ENCODE assay signal across 10 mouse cellular contexts in the genomic region with DNA sequence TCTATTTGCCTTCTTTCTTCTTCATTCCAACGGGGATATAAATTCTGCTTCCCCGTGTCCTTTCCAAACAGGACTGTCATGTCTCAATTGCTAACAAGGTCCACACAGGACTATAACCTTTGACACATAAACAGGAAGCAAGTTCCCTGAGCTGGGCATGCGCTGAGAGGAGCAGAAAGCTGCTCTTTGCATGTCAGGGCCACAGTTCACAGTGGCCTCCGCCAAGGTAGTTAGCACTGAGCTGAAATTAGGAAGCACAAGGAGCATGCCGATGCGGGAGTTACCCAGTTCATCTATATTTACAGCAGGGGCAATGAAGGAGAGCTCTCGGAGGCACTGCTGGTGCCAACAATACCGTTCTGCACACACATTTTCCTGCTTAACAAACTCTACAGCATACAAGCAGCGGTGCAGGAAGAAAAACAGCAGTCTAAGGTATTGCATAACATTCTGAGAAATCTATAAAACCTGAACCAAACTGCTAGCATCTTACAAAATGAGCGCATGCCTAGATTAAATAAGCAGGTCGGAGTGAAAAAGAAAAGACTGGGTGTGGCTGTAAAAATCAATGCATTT. TPM values are rescaled to one million over a fixed set of nuclear protein-coding genes. Genes with fewer than 3 reads are reported as not detected.
DNase-seq lines count a peak whose midpoint lies in the region; ATAC-seq and TF ChIP-seq lines count a peak whose summit lies in the region.
"Had no signal": no experiment of that assay in that cellular context is flagged by ENCODE, and none has a peak within 500 bp of the region (broad histone marks: within the 10 kb centered on the region; RNA-seq: fewer than 3 reads in every experiment).

No protein-coding gene starts in this region.

- no peaks in the 10 kb centered on the region for H3K9me3 ChIP-seq in lung, postnatal 0 days (ENCODE audit: low read length)
- H3K9me3 ChIP-seq in stomach, embryonic 16.5 days (replicated peaks; ENCODE audit: control insufficient read depth, low read length): no peaks in the 10 kb centered on the region
- H3K9me3 ChIP-seq: embryonic facial prominence, embryonic 12.5 days; megakaryocyte, embryonic 14.5 days had no signal

- no peaks in the 10 kb centered on the region for H3K27me3 ChIP-seq in lung, postnatal 0 days (replicated peaks; ENCODE audit: insufficient read depth, low read length)
- no peaks in the 10 kb centered on the region for H3K27me3 ChIP-seq in stomach, embryonic 16.5 days (ENCODE audit: control insufficient read depth, insufficient read depth, low read length)
- H3K27me3 ChIP-seq: embryonic facial prominence, embryonic 12.5 days; megakaryocyte, embryonic 14.5 days had no signal

- H3K9ac ChIP-seq in lung, postnatal 0 days (replicated peaks; ENCODE audit: low read depth): no peak overlapping the region
- no peak overlapping the region for H3K9ac ChIP-seq in stomach, embryonic 16.5 days (ENCODE audit: low read length)
- H3K9ac ChIP-seq: embryonic facial prominence, embryonic 12.5 days had no signal

- 39% methylated on average over 11 of the region's 11 CpGs for WGBS in lung, postnatal 0 days
- 43% methylated on average over 11 of the region's 11 CpGs for WGBS in stomach, embryonic 16.5 days

- H3K4me1 ChIP-seq in lung, postnatal 0 days (ENCODE audit: insufficient read depth, low read depth, low read length): peaks cover 30% of the 10 kb centered on the region; the same call in 1 of the 2 replicates
- peaks cover 45% of the 10 kb centered on the region for H3K4me1 ChIP-seq in stomach, embryonic 16.5 days (ENCODE audit: control insufficient read depth, insufficient read depth, low read length)

- H3K4me3 ChIP-seq in lung, postnatal 0 days (ENCODE audit: low read depth, low read length): no peak overlapping the region
- H3K4me3 ChIP-seq in stomach, embryonic 16.5 days (replicated peaks; ENCODE audit: low read length): no peak overlapping the region
- H3K4me3 ChIP-seq: embryonic facial prominence, embryonic 12.5 days; megakaryocyte, embryonic 14.5 days had no signal

- ATAC-seq in lung, postnatal 0 days: 0 out of 2 replicates have a peak, but pooled peaks have one; percentile 13
- ATAC-seq in stomach, embryonic 16.5 days (ENCODE audit: insufficient read depth, low FRiP score): no peak
- no peak for ATAC-seq in erythroblast, adult 5-6 weeks (replicated peaks; ENCODE audit: low FRiP score, poor library complexity, severe bottlenecking)

- peaks cover 17% of the 10 kb centered on the region for H3K36me3 ChIP-seq in lung, postnatal 0 days (ENCODE audit: insufficient read depth, low read length)
- no peaks in the 10 kb centered on the region; the same call in 1 of the 2 replicates for H3K36me3 ChIP-seq in stomach, embryonic 16.5 days (ENCODE audit: control insufficient read depth, insufficient read depth, low read length)

- TF ChIP-seq CTCF in lung, postnatal 0 days (IDR thresholded peaks at IDR 0.05): no peak

- H3K4me2 ChIP-seq in lung, postnatal 0 days (replicated peaks; ENCODE audit: low read depth, low read length): no peak overlapping the region; the same call in 1 of the 2 replicates
- peak overlapping the region; percentile 1; the same call in 1 of the 2 replicates for H3K4me2 ChIP-seq in stomach, embryonic 16.5 days (ENCODE audit: low read depth, low read length)
- H3K4me2 ChIP-seq: embryonic facial prominence, embryonic 12.5 days had no signal

- peak overlapping the region; percentile 35; the same call in 1 of the 2 replicates for H3K27ac ChIP-seq in lung, postnatal 0 days (ENCODE audit: low read length)
- peak overlapping the region; percentile 10; the same call in 1 of the 2 replicates for H3K27ac ChIP-seq in stomach, embryonic 16.5 days (ENCODE audit: low read length)
- H3K27ac ChIP-seq: embryonic facial prominence, embryonic 12.5 days had no signal

- no peak for TF ChIP-seq EP300 in lung, postnatal 0 days (IDR thresholded peaks at IDR 0.05)

- DNase-seq in cerebellum, adult 11 months: peak; percentile 32
- no peak for DNase-seq in cerebellum, postnatal 14 days
- peak; percentile 53 for DNase-seq in lung, postnatal 0 days (ENCODE audit: low spot score)
- no peak for DNase-seq in lung, postnatal 25 days (ENCODE audit: low spot score)
- DNase-seq in kidney, postnatal 25 days: peak; percentile 84 to 93
- no peak for DNase-seq in B cell, adult 2 months

RNA-seq across cellular contexts. Expression of gene Itm2b, which starts 10.7 kb away (rescaled TPM):
- 1,838 and 1,903 TPM in 2 replicates for polyA plus RNA-seq in lung, postnatal 0 days (2015; fragmentation: Nextera tagmentation; extraction: Ambion mirVana)
- 1,005 and 1,128 TPM in 2 replicates for polyA plus RNA-seq in stomach, embryonic 16.5 days (2015; fragmentation: Nextera tagmentation; extraction: Ambion mirVana)
- 663 and 726 TPM in 2 replicates for total RNA-seq in erythroblast, adult 5-6 weeks (2015; ENCODE audit: low replicate concordance)
- 538 and 746 TPM in 2 replicates for total RNA-seq in erythroblast, adult 5-6 weeks (2017; ENCODE audit: low replicate concordance)

RNA-seq across cellular contexts. Expression of gene Rb1, which starts 48.8 kb away (rescaled TPM):
- 14.3 and 14.7 TPM in 2 replicates for polyA plus RNA-seq in lung, postnatal 0 days (2015; fragmentation: Nextera tagmentation; extraction: Ambion mirVana)
- polyA plus RNA-seq in stomach, embryonic 16.5 days (2015; fragmentation: Nextera tagmentation; extraction: Ambion mirVana): 11.5 and 19.4 TPM in 2 replicates
- total RNA-seq in erythroblast, adult 5-6 weeks (2015; ENCODE audit: low replicate concordance): 223 and 234 TPM in 2 replicates
- 215 and 334 TPM in 2 replicates for total RNA-seq in erythroblast, adult 5-6 weeks (2017; ENCODE audit: low replicate concordance)

Comparison
In these comparisons a context has a peak if more than half of its experiments do, and no peak if none do; other contexts are left out.
1. DNase-seq: peak in cerebellum, adult 11 months (single experiment), lung, postnatal 0 days (single experiment) and kidney, postnatal 25 days (2 of 2); none in cerebellum, postnatal 14 days (0 of 2), lung, postnatal 25 days (single experiment) and B cell, adult 2 months (0 of 2).